Mouse (Mus musculus) MN1 (cell line): ENCODE results near the gene Hbs1l.

Source experiments
- DNase-seq: peaks from one replicate; pipeline ENCODE4 v3.0.0-alpha.2; 2016; ENCODE audit warnings: low spot score

The Hbs1l gene

GRCm38 (mm10) chr10:21401259-21401658 lies 105.5 kb downstream of the Hbs1l start:
- DNase-seq = no peak

- no peak for DNase-seq
Measured at GRCm38 (mm10) chr10:21404822-21405221, 109.0 kb downstream of the Hbs1l start.

- no peak for DNase-seq
Measured at GRCm38 (mm10) chr10:21405707-21406534, 110.1 kb downstream of the Hbs1l start.

DNA sequence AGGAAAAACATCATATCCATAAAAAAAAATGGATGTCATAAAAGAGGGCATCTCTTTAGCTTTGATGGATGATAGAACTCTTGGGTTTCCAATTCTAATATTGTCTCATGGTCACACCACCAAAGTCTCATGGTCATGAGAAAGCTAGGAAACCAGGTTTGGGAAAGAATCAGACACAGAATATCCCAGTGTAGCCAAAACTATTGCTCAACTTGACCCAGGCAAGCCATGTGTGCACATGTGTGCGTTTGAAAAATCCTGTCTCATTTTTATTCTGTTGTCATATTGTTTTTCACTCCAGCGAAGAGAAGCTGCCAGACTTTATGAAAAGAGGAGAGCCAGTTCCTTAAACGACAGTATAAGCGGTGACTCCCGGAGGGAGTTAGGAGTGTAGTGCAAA lies 114.9 kb downstream of the Hbs1l start:
- DNase-seq = no peak

DNA sequence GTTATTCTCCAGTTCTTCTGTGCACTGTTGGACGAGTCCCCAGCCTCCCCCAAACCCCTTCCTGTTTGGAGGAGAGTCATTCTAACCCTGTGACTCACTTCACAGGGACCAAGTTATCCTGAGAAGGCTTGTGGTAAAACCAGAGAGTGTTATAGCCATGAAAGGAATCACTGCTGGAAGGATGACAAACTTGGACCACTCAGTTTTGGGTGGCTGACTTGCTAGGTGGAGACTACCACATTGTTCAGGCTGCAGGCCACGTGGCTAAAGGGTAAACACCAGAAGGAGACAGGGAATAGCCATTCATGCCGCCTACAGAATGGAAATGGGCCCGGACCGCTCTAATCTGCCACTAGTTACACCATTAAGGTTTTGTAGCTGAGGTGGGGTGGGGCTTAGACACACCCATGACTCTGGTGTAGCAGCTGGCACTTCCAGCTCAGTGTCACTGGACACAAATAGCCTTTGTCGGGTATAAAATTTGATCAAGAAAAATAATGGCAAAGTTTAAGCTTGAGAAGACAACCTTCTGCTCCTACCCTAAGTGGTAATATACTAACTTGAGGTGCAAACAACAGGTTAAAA lies 115.9 kb downstream of the Hbs1l start:
- no peak for DNase-seq

- no peak for DNase-seq
Measured at GRCm38 (mm10) chr10:21415031-21415430, 119.3 kb downstream of the Hbs1l start.

DNA sequence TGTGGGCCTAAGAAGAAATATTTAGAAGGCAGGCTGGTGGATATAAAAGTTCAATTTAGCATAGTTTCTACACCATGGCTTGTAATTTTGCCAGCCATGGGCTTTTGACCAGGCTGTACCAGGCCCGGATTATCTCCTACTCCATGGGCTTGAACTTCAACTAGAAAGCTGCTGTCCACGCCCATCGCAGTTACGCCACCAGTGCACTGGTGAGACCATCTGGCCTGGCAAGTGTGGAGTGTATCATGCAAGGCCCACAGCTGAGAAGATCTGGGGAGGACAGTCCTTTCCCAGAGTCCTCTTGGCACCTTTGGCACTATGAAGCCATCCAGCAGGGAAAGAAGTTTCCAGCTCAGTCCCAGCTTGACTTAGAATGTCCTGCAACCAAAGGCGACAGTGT lies 120.4 kb downstream of the Hbs1l start:
- DNase-seq = no peak
